Mouse (Mus musculus): ENCODE results near the gene Pik3cg.
A peak's percentile ranks its signal among the peaks of the same experiment; 100 is the strongest.
"Not testable (repeated sequence)": the region's sequence is repeated elsewhere in the genome, so short reads cannot be mapped to it uniquely, and the experiment has no call there.

Pik3cg gene

GRCm38 (mm10) chr12:32207948-32208891, at the start of gene Pik3cg:
TSS of gene Pik3cg (minus strand) at chr12:32208659.
- DNase-seq (ENCODE audit: low spot score) = no peak

- no peak for DNase-seq (ENCODE audit: low spot score)
Measured at GRCm38 (mm10) chr12:32248483-32248882, 40.0 kb upstream of the Pik3cg start.

- DNase-seq (ENCODE audit: low spot score) = no peak
Measured at GRCm38 (mm10) chr12:32245566-32246233, 37.2 kb upstream of the Pik3cg start.

GRCm38 (mm10) chr12:32243586-32243985, 35.1 kb upstream of the Pik3cg start:
- no peak for DNase-seq (ENCODE audit: low spot score)

- not testable (repeated sequence) for DNase-seq (ENCODE audit: low spot score)
Measured at GRCm38 (mm10) chr12:32239134-32239533, 30.7 kb upstream of the Pik3cg start.

GRCm38 (mm10) chr12:32238433-32238832, 30.0 kb upstream of the Pik3cg start:
- DNase-seq (ENCODE audit: low spot score) = no peak

- no peak for DNase-seq (ENCODE audit: low spot score)
Measured at GRCm38 (mm10) chr12:32237839-32238238, 29.4 kb upstream of the Pik3cg start.

- no peak for DNase-seq (ENCODE audit: low spot score)
Measured at GRCm38 (mm10) chr12:32237139-32237538, 28.7 kb upstream of the Pik3cg start.

GRCm38 (mm10) chr12:32236450-32236849, 28.0 kb upstream of the Pik3cg start:
- no peak for DNase-seq (ENCODE audit: low spot score)

- no peak for DNase-seq (ENCODE audit: low spot score)
Measured at GRCm38 (mm10) chr12:32233871-32234270, 25.4 kb upstream of the Pik3cg start.

- no peak for DNase-seq (ENCODE audit: low spot score)
Measured at GRCm38 (mm10) chr12:32231398-32231797, 22.9 kb upstream of the Pik3cg start.

- no peak for DNase-seq (ENCODE audit: low spot score)
Measured at GRCm38 (mm10) chr12:32223629-32224028, 15.2 kb upstream of the Pik3cg start.

- DNase-seq (ENCODE audit: low spot score) = no peak
Measured at GRCm38 (mm10) chr12:32222758-32223385, 14.4 kb upstream of the Pik3cg start.

GRCm38 (mm10) chr12:32220387-32220786, 11.9 kb upstream of the Pik3cg start:
- DNase-seq (ENCODE audit: low spot score) = no peak

- no peak for DNase-seq (ENCODE audit: low spot score)
Measured at GRCm38 (mm10) chr12:32215143-32215542, 6.7 kb upstream of the Pik3cg start.

- DNase-seq (ENCODE audit: low spot score) = no peak
Measured at GRCm38 (mm10) chr12:32212702-32213101, 4.2 kb upstream of the Pik3cg start.

GRCm38 (mm10) chr12:32212156-32212555, 3.7 kb upstream of the Pik3cg start:
- no peak for DNase-seq (ENCODE audit: low spot score)

- no peak for DNase-seq (ENCODE audit: low spot score)
Measured at GRCm38 (mm10) chr12:32211257-32211656, 2.8 kb upstream of the Pik3cg start.

GRCm38 (mm10) chr12:32208951-32209350, 492 bp upstream of the Pik3cg start:
- peak; percentile 5 for DNase-seq (ENCODE audit: low spot score)

- no peak for DNase-seq (ENCODE audit: low spot score)
Measured at GRCm38 (mm10) chr12:32207141-32207540, 1.3 kb downstream of the Pik3cg start.

GRCm38 (mm10) chr12:32203695-32204094, 4.8 kb downstream of the Pik3cg start:
- DNase-seq (ENCODE audit: low spot score) = no peak

GRCm38 (mm10) chr12:32202583-32202982, 5.9 kb downstream of the Pik3cg start:
- DNase-seq (ENCODE audit: low spot score) = no peak

GRCm38 (mm10) chr12:32201932-32202331, 6.5 kb downstream of the Pik3cg start:
- no peak for DNase-seq (ENCODE audit: low spot score)
